Mouse (Mus musculus) olfactory bulb, adult 2 months (tissue): ENCODE results near the gene Cntnap1.

Source experiments
- CTCF ChIP-seq: fragments of 200-500 bp; IDR thresholded peaks from 2 replicates; pipeline ENCODE4 v1.5.1; 2012; ENCODE audit warnings: low read depth, mild to moderate bottlenecking, low read length, moderate library complexity; ENCODE audit not compliant: insufficient read depth
- POLR2A ChIP-seq: fragments of 200-500 bp; IDR thresholded peaks from 2 replicates; pipeline ENCODE4 v1.6.1; 2012; ENCODE audit warnings: mild to moderate bottlenecking, low read depth, low read length, moderate library complexity; ENCODE audit not compliant: insufficient read depth

DNA sequence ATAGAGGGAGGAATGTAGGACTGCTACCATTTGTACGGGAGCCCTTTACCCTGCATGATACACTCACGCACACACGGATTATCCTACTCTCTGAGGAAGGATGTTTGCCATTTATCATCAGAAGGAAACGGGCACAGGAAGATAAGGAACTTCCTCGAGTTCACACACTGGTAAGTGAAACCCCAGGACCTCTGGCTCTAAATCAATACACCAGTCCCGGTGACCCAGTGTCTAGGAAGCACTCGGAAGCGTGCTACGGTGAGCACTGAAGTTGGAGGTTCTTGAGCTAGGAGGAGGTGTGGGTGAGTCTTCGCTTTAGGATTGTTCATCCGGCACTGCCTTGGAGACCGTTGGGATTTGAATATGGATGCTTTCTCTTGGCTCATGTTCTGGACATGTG, 37.3 kb upstream of the Cntnap1 start:
- TF ChIP-seq CTCF (no peak), POLR2A (no peak)
